Mouse (Mus musculus) neural tube, embryonic 12.5 days (tissue): ENCODE data around the gene St7l. TPM values are rescaled to one million over a fixed set of nuclear protein-coding genes. Genes with fewer than 3 reads are reported as not detected.
"Not testable (repeated sequence)": the region's sequence is repeated elsewhere in the genome, so short reads cannot be mapped to it uniquely, and the experiment has no call there.

Experiments
- ATAC-seq: fragments of 200-750 bp; cut with Nextera tagmentation; 2 replicates; pipeline ENCODE4 v1.8.0; 2017; ENCODE audit warnings: low read depth, mild to moderate bottlenecking, moderate TSS enrichment, moderate library complexity; ENCODE audit not compliant: low FRiP score
- H3K27ac ChIP-seq: fragments of 300-500 bp; sonication (generic); 2 replicates; pipeline ENCODE4 v1.5.1; 2016
- H3K27me3 ChIP-seq: fragments of 300-500 bp; sonication (generic); replicated peaks from 2 replicates; pipeline ENCODE4 v1.6.1; 2016; ENCODE audit warnings: mild to moderate bottlenecking
- H3K36me3 ChIP-seq: fragments of 300-500 bp; sonication (generic); 2 replicates; pipeline ENCODE4 v1.6.1; 2016; ENCODE audit warnings: mild to moderate bottlenecking
- H3K4me1 ChIP-seq: fragments of 300-500 bp; sonication (generic); 2 replicates; pipeline ENCODE4 v1.6.1; 2016
- H3K4me2 ChIP-seq: fragments of 300-500 bp; sonication (generic); replicated peaks from 2 replicates; pipeline ENCODE4 v1.6.1; 2016; ENCODE audit warnings: mild to moderate bottlenecking
- H3K4me3 ChIP-seq: fragments of 300-500 bp; sonication (generic); 2 replicates; pipeline ENCODE4 v1.5.1; 2016
- H3K9ac ChIP-seq: fragments of 300-500 bp; sonication (generic); 2 replicates; pipeline ENCODE4 v1.6.1; 2016; ENCODE audit warnings: mild to moderate bottlenecking
- H3K9me3 ChIP-seq: fragments of 300-500 bp; sonication (generic); 2 replicates; pipeline ENCODE4 v1.6.1; 2016; ENCODE audit warnings: mild to moderate bottlenecking
- WGBS: fragments of 180-500 bp; shearing (Covaris S2); methylation state at CpG from one replicate; pipeline ENCODE4 v1.1.7; 2016; 5-methylcytosine and 5-hydroxymethylcytosine counted together
- polyA plus RNA-seq: library from polyadenylated mRNA; unstranded; fragments of >200 nt; fragmentation: Nextera tagmentation; extraction: Ambion mirVana; gene quantifications from 2 replicates; pipeline ENCODE4 v1.2.1, GENCODE M21; 2016

St7l gene
- polyA plus RNA-seq, 1 experiment from 2014 or later: 43.2 TPM

DNA sequence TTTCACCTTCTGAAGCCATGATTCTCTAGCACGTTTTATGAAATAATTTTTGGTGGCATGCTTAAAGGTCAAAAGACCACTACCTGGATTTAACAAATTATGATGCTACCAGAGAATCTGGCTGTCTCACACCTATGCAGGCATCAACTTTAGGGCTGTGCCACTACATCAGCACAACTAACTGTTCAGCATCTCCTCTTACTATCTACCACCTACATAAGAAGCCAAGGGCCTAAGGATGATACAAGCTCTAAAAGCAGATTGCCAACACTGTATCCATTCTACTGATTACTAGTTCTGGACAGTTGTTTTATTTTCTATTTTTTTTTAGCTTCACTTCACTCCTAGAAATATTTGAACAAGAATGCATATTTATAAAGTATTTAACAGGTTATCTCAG is 9.3 kb upstream of the St7l start:
- ATAC-seq: no peak
- 95% methylated on average over 1 of the region's 1 CpGs for WGBS
- Histone ChIP-seq H3K9ac (no peak overlapping the region), H3K36me3 (peaks cover 18% of the 10 kb centered on the region), H3K27me3 (no peaks in the 10 kb centered on the region), H3K4me2 (no peak overlapping the region), H3K4me3 (no peak overlapping the region), H3K4me1 (no peaks in the 10 kb centered on the region), H3K9me3 (no peaks in the 10 kb centered on the region), H3K27ac (no peak overlapping the region)

DNA sequence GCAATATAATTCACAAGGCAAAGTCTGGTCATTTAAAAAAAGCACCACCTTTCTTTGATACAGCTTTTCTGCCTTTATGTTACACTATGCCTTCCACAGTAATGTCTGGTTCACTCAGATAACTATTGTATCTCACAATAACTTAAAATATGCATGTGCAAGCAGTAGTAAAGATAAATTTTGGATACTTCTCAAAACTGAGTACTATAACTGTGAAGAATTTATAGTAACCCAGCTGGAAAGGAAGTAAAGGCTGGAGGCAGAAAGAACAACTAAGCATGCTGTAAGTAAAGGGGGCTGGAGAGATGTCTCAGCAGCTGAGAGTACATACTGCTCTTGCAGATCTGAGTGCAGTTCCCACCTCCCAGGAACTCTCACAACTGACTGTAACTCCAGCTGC is 8.9 kb upstream of the St7l start:
- Histone ChIP-seq H3K4me2 (no peak overlapping the region), H3K4me3 (no peak overlapping the region), H3K27me3 (no peaks in the 10 kb centered on the region), H3K9me3 (no peaks in the 10 kb centered on the region), H3K4me1 (no peaks in the 10 kb centered on the region), H3K9ac (no peak overlapping the region), H3K27ac (no peak overlapping the region), H3K36me3 (peaks cover 18% of the 10 kb centered on the region)
- no peak for ATAC-seq

DNA sequence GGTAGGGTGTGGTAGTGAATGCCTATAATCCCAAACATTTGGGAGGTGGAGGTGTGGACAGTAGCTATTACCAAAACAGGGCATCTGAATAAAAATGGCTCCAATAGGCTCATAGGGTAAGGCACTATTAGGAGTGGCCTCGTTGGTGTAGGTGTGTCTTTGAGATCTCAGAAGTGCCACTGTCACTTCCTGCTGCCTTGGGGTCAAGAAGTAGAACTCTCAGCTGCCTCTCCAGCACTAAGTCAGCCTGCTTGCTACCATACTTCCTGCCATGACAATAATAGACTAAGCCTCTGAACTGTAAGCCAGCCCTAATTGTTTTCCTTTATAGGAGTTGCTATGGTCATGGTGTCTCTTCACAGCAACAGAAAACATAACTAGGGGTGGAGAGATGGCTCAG is 7.7 kb upstream of the St7l start:
- WGBS: 90% methylated on average over 1 of the region's 1 CpGs
- no peak overlapping the region for H3K9ac ChIP-seq
- no peak overlapping the region for H3K4me2 ChIP-seq
- H3K4me1 ChIP-seq: no peaks in the 10 kb centered on the region
- peaks cover 18% of the 10 kb centered on the region for H3K36me3 ChIP-seq
- no peaks in the 10 kb centered on the region for H3K27me3 ChIP-seq
- H3K9me3 ChIP-seq: no peaks in the 10 kb centered on the region
- H3K4me3 ChIP-seq: no peak overlapping the region
- H3K27ac ChIP-seq: no peak overlapping the region
- ATAC-seq: no peak

DNA sequence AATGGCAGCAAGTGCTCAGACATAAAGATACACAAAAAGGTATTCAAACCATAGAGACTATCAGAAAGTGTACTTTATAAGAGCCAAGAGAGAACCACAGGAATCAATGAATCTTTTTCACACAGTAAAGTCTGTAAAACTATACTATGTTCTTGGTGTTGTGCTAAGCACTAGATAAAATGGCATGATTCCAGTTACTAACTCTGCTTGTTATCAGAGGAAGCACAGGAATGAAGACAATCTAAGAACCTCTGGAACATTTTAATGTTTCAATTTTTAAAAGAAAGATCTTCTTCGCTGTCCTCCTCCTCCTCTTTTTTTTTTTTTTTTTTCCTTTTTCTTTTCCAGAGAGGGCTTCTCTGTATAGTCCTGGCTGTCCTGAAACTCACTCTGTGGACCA is 5.2 kb upstream of the St7l start:
- no peak overlapping the region for H3K4me3 ChIP-seq
- WGBS: 100% methylated on average over 1 of the region's 1 CpGs
- peaks cover 18% of the 10 kb centered on the region for H3K36me3 ChIP-seq
- H3K9ac ChIP-seq: no peak overlapping the region
- H3K27ac ChIP-seq: no peak overlapping the region
- peaks cover 13% of the 10 kb centered on the region for H3K4me1 ChIP-seq
- no peaks in the 10 kb centered on the region for H3K27me3 ChIP-seq
- no peak overlapping the region for H3K4me2 ChIP-seq
- no peak for ATAC-seq
- no peaks in the 10 kb centered on the region for H3K9me3 ChIP-seq

DNA sequence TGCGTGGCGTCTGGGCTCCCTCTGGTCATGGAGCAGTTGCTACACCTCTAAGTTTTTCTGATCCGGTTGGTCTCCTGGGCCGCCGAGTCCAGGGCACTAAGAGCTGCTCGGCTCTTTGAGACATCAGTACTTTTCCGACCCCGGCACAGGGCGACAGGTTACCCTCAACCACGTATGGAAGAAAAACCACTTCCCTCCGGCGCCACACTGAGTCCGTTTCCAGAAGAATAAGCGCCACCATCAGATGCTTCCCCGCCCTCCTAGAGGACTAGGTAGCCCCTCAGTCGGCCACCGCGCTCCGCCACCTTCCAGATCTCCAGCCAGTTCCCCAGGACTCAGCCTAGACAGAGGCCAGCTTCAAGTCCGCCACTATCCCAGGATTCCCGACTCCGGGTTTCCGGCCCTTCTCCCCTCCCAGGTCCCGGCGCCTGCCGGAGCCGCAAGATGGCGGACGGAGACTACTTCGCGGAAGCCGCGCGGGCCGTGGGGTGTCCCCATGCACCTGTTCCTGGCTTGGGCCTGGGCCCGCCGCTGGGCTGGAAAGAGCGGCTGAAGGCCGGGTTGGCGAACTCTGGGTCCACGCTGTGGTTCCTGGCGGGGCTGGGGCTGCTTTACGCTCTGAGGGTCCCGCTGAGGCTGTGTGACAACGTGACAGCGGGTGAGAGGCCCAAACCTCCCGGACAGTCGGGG is 991 bp downstream of the St7l start:
- under 1% methylated on average over 48 of the region's 48 CpGs for WGBS
- ATAC-seq: peak; percentile 94

DNA sequence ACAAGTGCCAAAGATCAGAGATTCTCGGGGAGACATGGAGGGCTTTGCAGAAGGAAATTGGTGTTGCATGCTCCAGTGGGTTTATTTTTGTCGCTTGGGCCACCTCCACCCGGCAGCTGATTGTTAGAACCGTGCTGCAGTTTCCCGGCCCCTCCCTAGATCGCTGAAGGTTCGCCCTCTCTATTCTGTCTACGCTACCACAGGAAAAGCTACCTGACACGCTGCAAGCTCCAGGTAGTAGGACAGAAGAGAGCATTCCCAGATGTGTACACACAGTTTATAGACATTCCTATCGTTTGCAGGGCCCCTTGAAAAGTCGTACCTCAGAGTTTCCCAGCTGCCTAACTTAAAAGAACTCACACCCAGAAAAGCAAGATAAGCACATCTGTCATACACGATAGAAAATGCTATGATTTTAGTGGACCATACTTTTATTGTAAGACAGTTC is 1.6 kb downstream of the St7l start:
- Histone ChIP-seq H3K27me3 (no peaks in the 10 kb centered on the region), H3K36me3 (peaks cover 6% of the 10 kb centered on the region; the same call in 1 of the 2 replicates), H3K4me2 (peak overlapping the region; percentile 80), H3K4me3 (peak overlapping the region; percentile 87), H3K9me3 (no peaks in the 10 kb centered on the region), H3K27ac (peak overlapping the region; percentile 87; the same call in 1 of the 2 replicates), H3K4me1 (peaks cover 25% of the 10 kb centered on the region), H3K9ac (peak overlapping the region; percentile 90)
- peak; percentile 10 for ATAC-seq
- WGBS: 2% methylated on average over 12 of the region's 12 CpGs

More for the DNA sequence above, 991 bp downstream of the St7l start:
- Histone ChIP-seq H3K4me1 (peaks cover 25% of the 10 kb centered on the region), H3K9ac (peak overlapping the region; percentile 90), H3K9me3 (no peaks in the 10 kb centered on the region), H3K27ac (peak overlapping the region; percentile 87), H3K4me2 (peak overlapping the region; percentile 80), H3K4me3 (peak overlapping the region; percentile 87), H3K36me3 (peaks cover 4% of the 10 kb centered on the region; the same call in 1 of the 2 replicates), H3K27me3 (no peaks in the 10 kb centered on the region)

DNA sequence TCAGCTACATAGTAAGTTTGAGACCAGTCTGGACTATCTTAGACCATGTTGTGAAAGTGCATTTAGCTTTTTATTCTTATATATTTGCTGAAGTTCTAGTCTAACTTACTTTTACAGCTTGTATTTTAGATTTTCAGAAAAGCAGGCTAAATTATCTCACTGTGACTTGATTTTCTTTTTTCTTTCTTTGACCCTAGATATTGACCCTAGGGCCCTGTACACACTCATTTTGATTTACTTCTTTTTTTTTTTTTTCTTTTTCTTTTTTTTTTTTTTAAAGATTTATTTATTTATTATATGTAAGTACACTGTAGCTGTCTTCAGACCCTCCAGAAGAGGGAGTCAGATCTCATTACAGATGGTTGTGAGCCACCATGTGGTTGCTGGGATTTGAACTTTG is 2.9 kb downstream of the St7l start:
- Histone ChIP-seq H3K4me2 (peak overlapping the region; percentile 80; the same call in 1 of the 2 replicates), H3K36me3 (peaks cover 17% of the 10 kb centered on the region), H3K4me1 (peaks cover 24% of the 10 kb centered on the region)
- not testable (repeated sequence) for H3K9me3 ChIP-seq, H3K4me3 ChIP-seq, H3K27me3 ChIP-seq, ATAC-seq, H3K27ac ChIP-seq, H3K9ac ChIP-seq

DNA sequence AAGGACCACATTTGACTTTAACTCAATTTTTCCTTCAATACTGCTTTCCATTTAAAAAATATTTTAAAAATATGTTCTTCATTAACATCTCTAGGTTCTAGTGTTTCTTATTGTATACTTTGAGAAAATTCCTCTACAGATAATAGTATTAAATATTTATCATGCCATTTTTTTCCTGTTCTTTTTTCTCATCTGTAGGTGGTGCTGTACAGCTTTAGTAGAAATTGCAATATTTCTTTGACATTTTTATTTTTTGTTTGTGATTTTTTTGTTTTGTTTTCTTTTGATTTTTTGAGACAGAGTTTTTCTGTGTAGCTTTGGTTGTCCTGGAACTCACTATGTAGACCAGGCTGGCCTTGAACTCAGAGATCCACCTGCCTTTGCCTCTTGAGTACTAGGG is 5.8 kb downstream of the St7l start:
- Histone ChIP-seq H3K9me3 (no peaks in the 10 kb centered on the region), H3K4me2 (no peak overlapping the region), H3K4me1 (peaks cover 10% of the 10 kb centered on the region), H3K9ac (no peak overlapping the region), H3K27ac (no peak overlapping the region), H3K27me3 (no peaks in the 10 kb centered on the region), H3K4me3 (no peak overlapping the region), H3K36me3 (peaks cover 44% of the 10 kb centered on the region)
- no peak for ATAC-seq

DNA sequence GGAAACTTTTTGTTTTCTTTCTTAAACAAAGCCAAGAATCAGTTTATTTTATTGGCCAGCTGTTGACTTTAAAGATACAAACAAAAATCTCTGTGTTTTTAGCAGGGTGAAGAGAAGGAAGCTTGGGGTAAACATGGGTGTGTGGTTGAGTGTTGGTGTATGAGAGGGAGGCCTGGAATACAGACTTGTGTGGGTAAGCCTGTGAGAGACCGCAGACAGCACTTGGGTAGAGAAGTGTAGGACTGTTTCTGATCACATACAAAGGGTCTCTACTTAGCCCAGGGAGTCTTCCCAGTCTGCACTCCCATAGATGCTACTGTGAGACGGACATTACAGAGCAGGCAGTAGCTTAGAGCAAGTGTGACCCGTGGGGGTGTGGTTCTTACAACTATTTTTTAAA is 24.8 kb downstream of the St7l start:
- H3K9me3 ChIP-seq: no peaks in the 10 kb centered on the region
- no peak overlapping the region for H3K4me2 ChIP-seq
- no peak overlapping the region for H3K9ac ChIP-seq
- H3K36me3 ChIP-seq: peaks cover 31% of the 10 kb centered on the region
- no peak overlapping the region for H3K4me3 ChIP-seq
- no peak overlapping the region for H3K27ac ChIP-seq
- no peak for ATAC-seq
- no peaks in the 10 kb centered on the region for H3K4me1 ChIP-seq
- 87% methylated on average over 3 of the region's 3 CpGs for WGBS
- no peaks in the 10 kb centered on the region for H3K27me3 ChIP-seq

DNA sequence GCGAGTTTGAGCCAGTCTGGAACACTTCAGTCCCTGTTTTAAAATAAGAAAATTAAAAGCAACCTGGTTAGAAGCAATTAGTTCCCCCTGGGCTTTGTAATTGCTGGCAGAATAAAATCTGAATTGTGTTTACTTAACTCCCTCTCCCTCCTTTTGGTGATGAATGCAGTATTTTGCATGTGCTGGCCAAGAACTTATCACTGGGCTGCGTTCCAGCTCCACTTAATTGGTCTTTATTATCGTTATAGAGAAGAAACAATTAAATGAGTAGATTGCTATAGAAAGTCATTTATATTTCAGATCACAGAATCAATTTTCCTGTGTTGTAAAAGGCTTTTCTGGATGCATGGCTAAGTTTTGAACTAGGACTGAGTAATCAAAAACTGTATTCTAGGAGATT is 32.3 kb downstream of the St7l start:
- Histone ChIP-seq H3K36me3 (peaks cover 30% of the 10 kb centered on the region), H3K4me2 (no peak overlapping the region), H3K27me3 (no peaks in the 10 kb centered on the region), H3K9me3 (no peaks in the 10 kb centered on the region), H3K9ac (no peak overlapping the region), H3K4me3 (no peak overlapping the region), H3K4me1 (no peaks in the 10 kb centered on the region), H3K27ac (no peak overlapping the region)
- no peak for ATAC-seq
- WGBS: 91% methylated on average over 3 of the region's 3 CpGs

DNA sequence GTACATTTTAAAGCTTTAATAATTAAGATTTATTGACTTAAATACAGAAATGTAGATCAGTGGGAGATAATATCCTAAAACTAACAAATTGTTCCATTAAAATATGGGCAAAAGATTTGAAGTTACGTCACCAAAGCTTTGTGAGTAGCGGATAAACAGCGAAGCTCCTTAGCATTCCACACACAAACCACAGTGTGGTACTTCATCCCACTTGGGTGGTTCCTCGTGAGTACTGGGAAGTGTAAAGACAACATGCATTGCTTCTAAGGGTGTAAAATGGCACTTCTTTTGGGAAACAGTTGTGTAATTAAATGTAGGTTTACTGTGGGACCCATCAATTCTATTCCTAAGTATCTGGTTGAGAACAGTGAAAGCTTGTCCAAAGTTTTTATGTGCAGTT is 37.3 kb downstream of the St7l start:
- ATAC-seq: no peak
- WGBS: 93% methylated on average over 4 of the region's 4 CpGs
- Histone ChIP-seq H3K4me3 (no peak overlapping the region), H3K9ac (no peak overlapping the region), H3K4me2 (no peak overlapping the region), H3K36me3 (peaks cover 32% of the 10 kb centered on the region), H3K4me1 (no peaks in the 10 kb centered on the region), H3K27me3 (no peaks in the 10 kb centered on the region), H3K27ac (no peak overlapping the region), H3K9me3 (no peaks in the 10 kb centered on the region)

DNA sequence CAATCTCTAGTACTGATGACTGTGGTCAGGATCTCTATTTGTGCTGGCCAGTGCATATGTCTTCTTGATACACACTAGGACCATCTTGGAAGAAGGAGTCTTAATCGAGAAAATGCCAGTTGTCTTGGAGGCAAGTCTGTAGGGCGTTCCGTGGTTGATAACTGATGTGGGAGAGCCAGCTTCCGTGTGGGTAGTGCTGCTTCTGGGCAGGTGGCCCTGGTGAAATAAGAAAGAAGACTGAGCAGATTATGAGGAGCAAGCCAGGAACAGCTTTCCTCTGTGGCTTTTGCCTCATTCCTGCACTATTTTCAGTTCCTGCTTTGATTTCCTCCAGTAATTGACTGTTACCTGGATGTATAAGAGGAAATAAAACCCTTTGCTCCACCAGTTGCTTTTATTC is 41.6 kb downstream of the St7l start:
- 93% methylated on average over 4 of the region's 4 CpGs for WGBS

DNA sequence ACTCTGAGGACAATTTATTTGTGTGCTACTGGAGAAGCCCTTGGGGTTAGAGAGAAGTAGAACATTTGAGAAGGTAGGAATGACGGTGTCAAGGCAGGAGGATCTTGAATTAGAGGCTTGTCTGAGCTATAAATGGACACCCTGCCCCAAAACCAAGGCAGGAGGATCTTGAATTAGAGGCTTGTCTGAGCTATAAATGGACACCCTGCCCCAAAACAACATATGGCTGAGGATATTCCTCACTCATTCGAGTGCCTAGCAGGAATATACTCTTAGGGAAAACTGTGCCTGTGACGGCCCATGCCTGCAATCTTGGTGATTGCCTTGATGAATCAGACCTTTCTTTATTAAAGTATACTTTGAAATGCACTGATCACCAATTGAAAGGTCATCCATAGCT is 42.2 kb downstream of the St7l start:
- no peaks in the 10 kb centered on the region for H3K27me3 ChIP-seq
- no peak for ATAC-seq
- WGBS: 86% methylated on average over 3 of the region's 3 CpGs
- peaks cover 25% of the 10 kb centered on the region for H3K36me3 ChIP-seq
- no peaks in the 10 kb centered on the region for H3K9me3 ChIP-seq
- no peaks in the 10 kb centered on the region for H3K4me1 ChIP-seq
- H3K27ac ChIP-seq: no peak overlapping the region
- no peak overlapping the region for H3K4me3 ChIP-seq
- H3K9ac ChIP-seq: no peak overlapping the region
- no peak overlapping the region for H3K4me2 ChIP-seq

More for the DNA sequence above, 41.6 kb downstream of the St7l start:
- no peaks in the 10 kb centered on the region for H3K4me1 ChIP-seq
- no peak for ATAC-seq
- H3K4me2 ChIP-seq: no peak overlapping the region
- peaks cover 22% of the 10 kb centered on the region for H3K36me3 ChIP-seq
- H3K27me3 ChIP-seq: no peaks in the 10 kb centered on the region
- H3K9me3 ChIP-seq: no peaks in the 10 kb centered on the region
- H3K9ac ChIP-seq: no peak overlapping the region
- H3K4me3 ChIP-seq: no peak overlapping the region
- H3K27ac ChIP-seq: no peak overlapping the region
